Mouse (Mus musculus) liver, adult 2 months (tissue): Measurements from ENCODE around the gene Tdrd9. TPM values are rescaled to one million over a fixed set of nuclear protein-coding genes. Genes with fewer than 3 reads are reported as not detected.

Source experiments
- DNase-seq: peaks from one replicate; pipeline ENCODE4 v3.0.0-alpha.2; 2011; ENCODE audit warnings: low read depth, low spot score; ENCODE audit errors: extremely low read depth
- H3K27ac ChIP-seq: fragments of 200-500 bp; replicated peaks from 2 replicates; pipeline ENCODE4 v1.5.1; 2012; ENCODE audit warnings: low read depth, mild to moderate bottlenecking, control low read depth, inconsistent platforms, low read length; ENCODE audit not compliant: insufficient read depth
- H3K27me3 ChIP-seq: fragments of 200-500 bp; 2 replicates; pipeline ENCODE4 v1.6.1; 2012; ENCODE audit warnings: mild to moderate bottlenecking, moderate library complexity, low read length, inconsistent platforms; ENCODE audit not compliant: control insufficient read depth, insufficient read depth
- H3K36me3 ChIP-seq: fragments of 200-500 bp; 2 replicates; pipeline ENCODE4 v1.6.1; 2012; ENCODE audit warnings: low read length, inconsistent platforms; ENCODE audit not compliant: control insufficient read depth, insufficient read depth
- H3K4me1 ChIP-seq: fragments of 200-500 bp; 2 replicates; pipeline ENCODE4 v1.6.1; 2011; ENCODE audit warnings: low read length; ENCODE audit not compliant: control insufficient read depth, insufficient read depth
- H3K4me3 ChIP-seq: fragments of 200-500 bp; 2 replicates; pipeline ENCODE4 v1.5.1; 2011; ENCODE audit warnings: low read depth, mild to moderate bottlenecking, control low read depth, low read length, moderate library complexity; ENCODE audit not compliant: insufficient read depth
- H3K79me2 ChIP-seq: fragments of 200-500 bp; 2 replicates; pipeline ENCODE4 v1.6.1; 2012; ENCODE audit warnings: inconsistent platforms, mild to moderate bottlenecking, low read length, moderate library complexity; ENCODE audit not compliant: control insufficient read depth, insufficient read depth
- H3K9ac ChIP-seq: fragments of 200-500 bp; 2 replicates; pipeline ENCODE4 v1.6.1; 2012; ENCODE audit warnings: low read depth, mild to moderate bottlenecking, control low read depth, inconsistent platforms, low read length
- CTCF ChIP-seq: fragments of 200-500 bp; IDR thresholded peaks from 2 replicates; pipeline ENCODE4 v1.5.1; 2011; ENCODE audit warnings: low read depth, low read length, control low read depth
- POLR2A ChIP-seq: fragments of 200-500 bp; IDR thresholded peaks from 2 replicates; pipeline ENCODE4 v1.6.1; 2011; ENCODE audit warnings: low read length, control low read depth; ENCODE audit not compliant: insufficient read depth; ENCODE audit errors: extremely low read depth
- WGBS: fragments of 180-500 bp; shearing (Covaris S2); methylation state at CpG from one replicate; pipeline ENCODE4 v1.1.7; 2018; 5-methylcytosine and 5-hydroxymethylcytosine counted together
- polyA plus RNA-seq: library from polyadenylated mRNA; depleted of rRNA; stranded (reverse); fragments of >200 nt; gene quantifications from 2 replicates; pipeline ENCODE4 v1.2.3, GENCODE M21; 2012; rRNA removed
- total RNA-seq: library from RNA; depleted of rRNA; stranded (reverse); fragments of >200 nt; gene quantifications from 2 replicates; pipeline ENCODE4 v1.2.3, GENCODE M21; 2014; rRNA removed

Tdrd9 gene
- total and polyA plus RNA-seq, 2 experiments: not detected

DNA sequence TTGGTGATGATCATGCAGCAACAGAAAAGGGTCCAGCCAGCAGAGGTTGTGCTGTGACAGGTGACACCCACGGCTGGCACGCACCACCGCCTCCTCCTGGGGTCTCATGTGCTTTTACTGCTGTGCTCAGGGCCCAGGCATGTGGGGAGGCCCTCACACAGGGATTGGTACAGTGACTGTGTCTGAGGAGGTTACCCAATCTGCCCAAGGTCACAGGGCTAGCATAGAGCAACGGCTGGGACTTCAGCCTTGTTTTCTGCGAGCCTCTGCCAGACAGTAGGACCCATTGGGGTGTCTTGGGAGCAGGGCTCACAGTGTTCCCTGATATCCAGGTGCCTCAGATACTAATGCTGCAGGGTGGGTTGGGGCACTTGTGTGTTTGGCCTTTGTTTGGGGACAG is 140.0 kb downstream of the Tdrd9 start:
- peaks cover 5% of the 10 kb centered on the region; the same call in 1 of the 2 replicates for H3K36me3 ChIP-seq
- H3K9ac ChIP-seq: peak overlapping the region; percentile 60
- H3K27ac ChIP-seq: peak overlapping the region; percentile 57
- TF ChIP-seq POLR2A: no peak
- no peak for TF ChIP-seq CTCF
- DNase-seq: peak; percentile 89
- peaks cover 33% of the 10 kb centered on the region for H3K4me1 ChIP-seq
- no peaks in the 10 kb centered on the region for H3K27me3 ChIP-seq
- H3K79me2 ChIP-seq: peaks cover 11% of the 10 kb centered on the region
- peak overlapping the region; percentile 37; the same call in 1 of the 2 replicates for H3K4me3 ChIP-seq
- 28% methylated on average over 5 of the region's 5 CpGs for WGBS

DNA sequence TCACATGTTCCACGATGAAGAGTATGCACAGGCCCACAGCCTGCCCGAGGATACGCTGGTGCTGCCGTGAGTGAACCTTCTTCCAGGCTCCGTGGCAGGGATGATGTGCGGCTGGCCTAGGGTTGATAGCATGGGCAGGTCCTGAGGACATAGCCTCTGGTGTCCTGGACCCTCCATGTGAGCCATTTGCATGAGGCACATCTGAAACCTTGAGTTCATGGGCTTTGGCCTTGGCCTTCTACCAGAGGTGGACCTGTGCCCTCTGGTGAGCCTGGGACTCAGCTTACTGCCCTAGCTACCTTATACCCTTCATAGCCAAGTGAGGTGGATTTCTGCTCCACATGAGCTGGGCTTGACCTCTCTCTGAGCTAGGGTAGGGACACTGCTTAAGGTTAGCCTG is 140.9 kb downstream of the Tdrd9 start:
- peaks cover 5% of the 10 kb centered on the region; the same call in 1 of the 2 replicates for H3K36me3 ChIP-seq
- H3K27me3 ChIP-seq: no peaks in the 10 kb centered on the region
- H3K27ac ChIP-seq: peak overlapping the region; percentile 27
- WGBS: 57% methylated on average over 6 of the region's 6 CpGs
- H3K9ac ChIP-seq: peak overlapping the region; percentile 23; the same call in 1 of the 2 replicates
- peaks cover 7% of the 10 kb centered on the region for H3K79me2 ChIP-seq
- peak; percentile 58 for DNase-seq
- TF ChIP-seq CTCF: no peak
- no peak for TF ChIP-seq POLR2A
- H3K4me1 ChIP-seq: peaks cover 33% of the 10 kb centered on the region
- no peak overlapping the region for H3K4me3 ChIP-seq

DNA sequence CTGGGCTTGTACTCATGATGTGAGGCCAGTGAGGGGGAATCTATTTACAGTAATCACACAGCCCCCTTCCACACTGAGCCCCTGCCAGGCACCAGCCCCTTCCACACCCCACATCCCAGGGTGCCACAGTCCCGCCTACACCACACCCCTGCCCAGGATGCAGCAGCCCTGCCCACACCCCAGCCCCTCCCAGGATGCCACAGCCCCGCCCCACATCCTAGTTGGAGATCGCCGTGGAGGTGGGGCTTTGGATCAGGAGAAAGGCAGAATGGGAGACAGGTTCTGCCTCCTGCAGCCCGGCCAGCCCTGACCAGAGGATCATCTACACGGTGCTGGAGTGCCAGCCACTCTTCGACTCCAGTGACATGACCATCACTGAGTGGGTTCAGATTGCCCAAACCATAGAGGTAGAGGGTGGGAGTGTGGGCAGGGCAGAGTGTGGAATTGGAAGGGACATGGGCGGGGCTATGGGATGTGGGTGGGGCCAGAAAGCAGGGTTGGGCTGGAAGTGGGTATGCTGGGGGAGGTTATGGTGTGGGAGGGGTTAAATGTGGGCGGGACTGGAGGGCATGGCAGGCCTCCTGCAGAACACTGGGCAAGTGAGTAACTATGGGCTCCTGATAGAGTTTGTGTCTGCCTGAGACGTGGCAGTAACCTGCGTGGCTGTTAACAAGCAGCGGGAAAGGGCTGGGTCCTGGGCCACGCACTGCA is 141.5 kb downstream of the Tdrd9 start:
- no peak overlapping the region for H3K27ac ChIP-seq
- H3K4me1 ChIP-seq: peaks cover 33% of the 10 kb centered on the region
- 39% methylated on average over 13 of the region's 13 CpGs for WGBS
- no peaks in the 10 kb centered on the region for H3K27me3 ChIP-seq
- H3K4me3 ChIP-seq: no peak overlapping the region
- peaks cover 4% of the 10 kb centered on the region for H3K79me2 ChIP-seq
- H3K9ac ChIP-seq: no peak overlapping the region
- TF ChIP-seq POLR2A (no peak), CTCF (no peak)
- DNase-seq: no peak
- peaks cover 5% of the 10 kb centered on the region; the same call in 1 of the 2 replicates for H3K36me3 ChIP-seq

DNA sequence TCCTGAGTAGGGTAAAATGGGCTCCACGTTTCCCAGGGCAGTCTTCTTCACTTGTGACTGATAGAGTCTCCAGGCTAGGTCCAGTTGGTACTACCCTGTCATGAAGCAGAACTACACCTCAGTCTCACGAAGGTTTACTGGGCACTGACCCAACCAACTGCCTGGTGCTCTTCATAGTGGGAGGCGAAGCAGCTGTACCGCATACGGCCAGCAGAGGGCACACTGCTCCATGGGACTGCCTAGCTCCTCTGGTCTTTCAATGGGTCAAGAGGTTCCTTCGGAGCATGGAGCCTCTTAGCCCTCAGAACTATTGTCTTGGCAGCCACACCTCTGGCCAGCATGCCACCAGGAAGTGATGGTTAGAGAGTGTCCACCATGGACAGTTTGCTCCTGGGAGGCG is 142.4 kb downstream of the Tdrd9 start:
- Histone ChIP-seq H3K36me3 (peaks cover 5% of the 10 kb centered on the region; the same call in 1 of the 2 replicates), H3K79me2 (peaks cover 4% of the 10 kb centered on the region; the same call in 1 of the 2 replicates), H3K4me3 (no peak overlapping the region), H3K27me3 (no peaks in the 10 kb centered on the region), H3K27ac (no peak overlapping the region), H3K4me1 (peaks cover 33% of the 10 kb centered on the region), H3K9ac (no peak overlapping the region)
- WGBS: 15% methylated on average over 7 of the region's 7 CpGs
- TF ChIP-seq CTCF: peak; percentile 100
- TF ChIP-seq POLR2A: no peak
- peak; percentile 70 for DNase-seq

DNA sequence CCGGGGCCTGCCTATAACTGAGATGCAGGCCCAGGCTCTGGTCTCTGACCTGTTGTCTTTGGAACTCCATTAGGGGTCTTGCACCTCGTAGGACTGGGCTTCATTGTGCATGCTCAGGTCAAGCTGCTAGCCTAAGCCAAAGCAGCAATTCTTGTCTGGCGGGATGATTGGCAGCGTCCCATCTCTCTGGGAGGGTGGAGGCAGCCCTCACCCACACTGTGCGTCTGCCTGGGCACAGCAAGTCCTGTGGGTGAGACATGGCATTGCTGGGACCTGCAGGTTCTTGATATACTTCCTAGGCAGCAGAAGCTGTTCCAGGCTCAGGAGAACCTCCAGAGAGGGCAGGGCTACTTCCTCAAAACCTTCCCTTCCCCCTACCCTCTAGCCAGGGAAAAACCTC is 145.6 kb downstream of the Tdrd9 start:
- peaks cover 11% of the 10 kb centered on the region; the same call in 1 of the 2 replicates for H3K4me1 ChIP-seq
- no peak overlapping the region for H3K27ac ChIP-seq
- 74% methylated on average over 5 of the region's 5 CpGs for WGBS
- no peak for DNase-seq
- H3K79me2 ChIP-seq: peaks cover 3% of the 10 kb centered on the region; the same call in 1 of the 2 replicates
- peaks cover 15% of the 10 kb centered on the region; the same call in 1 of the 2 replicates for H3K36me3 ChIP-seq
- TF ChIP-seq POLR2A: no peak
- TF ChIP-seq CTCF: no peak
- H3K27me3 ChIP-seq: no peaks in the 10 kb centered on the region
- no peak overlapping the region for H3K9ac ChIP-seq
- no peak overlapping the region for H3K4me3 ChIP-seq

DNA sequence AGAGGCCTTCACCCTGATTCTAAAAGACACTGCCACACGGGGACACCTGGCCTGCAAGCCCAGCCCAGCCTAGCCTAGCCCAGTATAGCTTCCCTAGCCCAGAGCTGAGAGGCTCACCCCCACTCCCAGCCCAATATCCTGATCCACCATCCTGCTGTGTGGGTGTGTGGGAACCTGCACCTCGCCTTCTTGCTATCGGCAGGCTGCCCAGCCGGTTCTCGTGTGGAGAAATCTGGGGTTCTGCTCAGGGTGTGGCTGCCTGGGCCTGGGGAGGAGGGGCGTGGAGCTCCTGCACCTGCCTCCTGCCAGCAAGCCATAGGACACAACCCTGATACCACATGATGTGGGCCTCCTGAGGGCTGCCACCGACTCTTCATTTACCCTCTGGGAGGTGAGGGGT is 146.3 kb downstream of the Tdrd9 start:
- WGBS: 81% methylated on average over 7 of the region's 7 CpGs
- TF ChIP-seq POLR2A (no peak), CTCF (no peak)

More for the DNA sequence above, 146.3 kb downstream of the Tdrd9 start:
- Histone ChIP-seq H3K36me3 (peaks cover 17% of the 10 kb centered on the region; the same call in 1 of the 2 replicates), H3K27ac (no peak overlapping the region), H3K79me2 (no peaks in the 10 kb centered on the region), H3K9ac (no peak overlapping the region), H3K4me1 (peaks cover 6% of the 10 kb centered on the region; the same call in 1 of the 2 replicates), H3K27me3 (no peaks in the 10 kb centered on the region), H3K4me3 (no peak overlapping the region)
- no peak for DNase-seq

Other genes starting within 250 kb of the Tdrd9 start
- gene Klc1, start 212.7 kb upstream of the Tdrd9 start, total RNA-seq: 15.3 and 18.8 TPM in 2 replicates
- 11.7 and 17.4 TPM in 2 replicates for gene Klc1, start 212.7 kb upstream of the Tdrd9 start, polyA plus RNA-seq
- gene Xrcc3, start 157.7 kb upstream of the Tdrd9 start, total RNA-seq: 1.1 and 2.6 TPM in 2 replicates
- 4.4 and 4.6 TPM in 2 replicates for gene Xrcc3, start 157.7 kb upstream of the Tdrd9 start, polyA plus RNA-seq
- 63.3 and 75.6 TPM in 2 replicates for gene Zfyve21, start 157.4 kb upstream of the Tdrd9 start, total RNA-seq
- gene Zfyve21, start 157.4 kb upstream of the Tdrd9 start, polyA plus RNA-seq: 65.5 and 72.8 TPM in 2 replicates
- 2.9 and 4.2 TPM in 2 replicates for gene Ppp1r13b, start 63.4 kb upstream of the Tdrd9 start, total RNA-seq
- 4.5 and 5.4 TPM in 2 replicates for gene Ppp1r13b, start 63.4 kb upstream of the Tdrd9 start, polyA plus RNA-seq
- gene Atp5mpl, start 4.6 kb upstream of the Tdrd9 start, total RNA-seq: 336 and 444 TPM in 2 replicates
- gene Atp5mpl, start 4.6 kb upstream of the Tdrd9 start, polyA plus RNA-seq: 23.8 and 26.3 TPM in 2 replicates
- not detected in 2 replicates for gene Rd3l, start 9.8 kb downstream of the Tdrd9 start, total RNA-seq
- not detected in 2 replicates for gene Rd3l, start 9.8 kb downstream of the Tdrd9 start, polyA plus RNA-seq
- gene Aspg, start 135.1 kb downstream of the Tdrd9 start, total RNA-seq: 162 and 179 TPM in 2 replicates
- 398 and 612 TPM in 2 replicates for gene Aspg, start 135.1 kb downstream of the Tdrd9 start, polyA plus RNA-seq
- gene Kif26a, start 174.6 kb downstream of the Tdrd9 start, total RNA-seq: 0.27 and 0.28 TPM in 2 replicates
- gene Kif26a, start 174.6 kb downstream of the Tdrd9 start, polyA plus RNA-seq: 0.77 and 0.84 TPM in 2 replicates